Mouse (Mus musculus): Measurements from ENCODE around the gene Cebpz. TPM values are rescaled to one million over a fixed set of nuclear protein-coding genes. Genes with fewer than 3 reads are reported as not detected.

Cebpz gene
- total and polyA plus RNA-seq, 3 experiments, result 45.9 to 97.9 (median 83.5) TPM

DNA sequence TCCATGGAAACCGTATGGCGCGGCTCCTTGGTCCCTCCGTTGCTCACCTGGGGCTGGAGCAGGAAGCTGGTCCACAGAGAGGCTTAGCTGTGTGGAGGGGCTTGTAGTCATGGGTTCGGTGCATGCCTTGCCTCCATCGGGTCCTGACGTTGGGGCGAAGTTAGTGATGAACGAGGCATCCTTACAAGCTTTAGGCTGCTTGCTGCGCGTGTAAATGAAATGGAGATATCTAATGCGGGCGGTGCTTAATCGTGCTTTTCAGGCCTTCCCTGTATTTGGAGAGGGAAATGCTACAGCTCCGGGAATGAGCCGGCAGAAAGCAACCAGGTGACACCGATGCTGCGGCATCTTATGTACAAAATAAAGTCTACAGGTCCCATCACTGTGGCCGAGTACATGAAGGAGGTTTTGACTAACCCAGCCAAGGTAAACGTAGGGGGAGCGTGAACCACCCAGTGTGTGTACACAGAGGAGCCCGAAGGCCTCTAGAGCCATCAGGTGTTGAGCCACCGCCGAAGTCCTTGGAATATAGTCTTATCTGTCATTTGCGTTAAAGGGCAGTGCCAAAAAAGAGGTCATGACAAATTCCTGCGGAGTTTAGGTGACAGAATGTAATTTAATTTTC lies 475 bp upstream of the Cebpz start:
- DNase-seq (ENCODE audit: low spot score) (no peak), ATAC-seq (ENCODE audit: extremely low read depth, insufficient number of reproducible peaks, low FRiP score, poor library complexity, severe bottlenecking) (no peak)
- Histone ChIP-seq H3K4me3 (ENCODE audit: low read depth, low read length) (peak overlapping the region; percentile 97), H3K36me3 (replicated peaks) (peaks cover 53% of the 10 kb centered on the region), H3K27me3 (ENCODE audit: insufficient read depth, low read length) (no peaks in the 10 kb centered on the region), H3K4me1 (ENCODE audit: insufficient read depth, low read depth, low read length) (peaks cover 44% of the 10 kb centered on the region), H3K9me3 (replicated peaks) (no peaks in the 10 kb centered on the region)
- no peak for TF ChIP-seq GATA1 (IDR thresholded peaks at IDR 0.05; ENCODE audit: borderline replicate concordance, low read length)
- TF ChIP-seq TAL1 (conservative IDR thresholded peaks at IDR 0.05; ENCODE audit: low read depth, low read length), result no peak
- TF ChIP-seq POLR2AphosphoS5 (IDR thresholded peaks at IDR 0.05; ENCODE audit: insufficient replicate concordance, low read depth, low read length), result no peak
- no peak for TF ChIP-seq CTCF (IDR thresholded peaks at IDR 0.05; ENCODE audit: low read depth, low read length)
- no peak for TF ChIP-seq GATA2 (IDR thresholded peaks at IDR 0.05; ENCODE audit: borderline replicate concordance, low read depth, low read length)

- TF ChIP-seq TAL1 (conservative IDR thresholded peaks at IDR 0.05; ENCODE audit: low read depth, low read length) (no peak), GATA1 (IDR thresholded peaks at IDR 0.05; ENCODE audit: borderline replicate concordance, low read length) (no peak), POLR2AphosphoS5 (IDR thresholded peaks at IDR 0.05; ENCODE audit: insufficient replicate concordance, low read depth, low read length) (no peak), CTCF (IDR thresholded peaks at IDR 0.05; ENCODE audit: low read depth, low read length) (no peak), GATA2 (IDR thresholded peaks at IDR 0.05; ENCODE audit: borderline replicate concordance, low read depth, low read length) (no peak)
- ATAC-seq (ENCODE audit: extremely low read depth, insufficient number of reproducible peaks, low FRiP score, poor library complexity, severe bottlenecking), result no peak
- Histone ChIP-seq H3K36me3 (replicated peaks) (peaks cover 58% of the 10 kb centered on the region), H3K27me3 (ENCODE audit: insufficient read depth, low read length) (no peaks in the 10 kb centered on the region), H3K4me1 (ENCODE audit: insufficient read depth, low read depth, low read length) (peaks cover 50% of the 10 kb centered on the region), H3K9me3 (replicated peaks) (no peaks in the 10 kb centered on the region), H3K4me3 (ENCODE audit: low read depth, low read length) (peak overlapping the region; percentile 97)
- DNase-seq (ENCODE audit: low spot score), result peak; percentile 13
These were observed 1.0 kb downstream of the Cebpz start for GRCm38 (mm10) chr17:78935857-78936256.

GRCm38 (mm10) chr17:78917696-78918095 lies 19.2 kb downstream of the Cebpz start:
- Histone ChIP-seq H3K36me3 (replicated peaks) (peaks cover 46% of the 10 kb centered on the region), H3K9me3 (replicated peaks) (no peaks in the 10 kb centered on the region), H3K4me1 (ENCODE audit: insufficient read depth, low read depth, low read length) (peaks cover 19% of the 10 kb centered on the region), H3K4me3 (ENCODE audit: low read depth, low read length) (no peak overlapping the region), H3K27me3 (ENCODE audit: insufficient read depth, low read length) (no peaks in the 10 kb centered on the region)
- TF ChIP-seq POLR2AphosphoS5 (IDR thresholded peaks at IDR 0.05; ENCODE audit: insufficient replicate concordance, low read depth, low read length), result no peak
- ATAC-seq (ENCODE audit: extremely low read depth, insufficient number of reproducible peaks, low FRiP score, poor library complexity, severe bottlenecking) (no peak), DNase-seq (ENCODE audit: low spot score) (no peak)

- DNase-seq (ENCODE audit: low spot score), result no peak
- peaks cover 19% of the 10 kb centered on the region for H3K4me1 ChIP-seq (ENCODE audit: insufficient read depth, low read depth, low read length)
- no peak for ATAC-seq (ENCODE audit: extremely low read depth, insufficient number of reproducible peaks, low FRiP score, poor library complexity, severe bottlenecking)
- peaks cover 39% of the 10 kb centered on the region for H3K36me3 ChIP-seq (replicated peaks)
- no peak for TF ChIP-seq CTCF (IDR thresholded peaks at IDR 0.05; ENCODE audit: low read depth, low read length)
- no peak for TF ChIP-seq TAL1 (conservative IDR thresholded peaks at IDR 0.05; ENCODE audit: low read depth, low read length)
- TF ChIP-seq GATA2 (IDR thresholded peaks at IDR 0.05; ENCODE audit: borderline replicate concordance, low read depth, low read length), result no peak
- TF ChIP-seq POLR2AphosphoS5 (IDR thresholded peaks at IDR 0.05; ENCODE audit: insufficient replicate concordance, low read depth, low read length), result no peak
- H3K27me3 ChIP-seq (ENCODE audit: insufficient read depth, low read length), result no peaks in the 10 kb centered on the region
- peak overlapping the region; percentile 81 for H3K4me3 ChIP-seq (ENCODE audit: low read depth, low read length)
- H3K9me3 ChIP-seq (replicated peaks), result no peaks in the 10 kb centered on the region
These were observed 20.0 kb downstream of the Cebpz start for GRCm38 (mm10) chr17:78916899-78917298.

DNA sequence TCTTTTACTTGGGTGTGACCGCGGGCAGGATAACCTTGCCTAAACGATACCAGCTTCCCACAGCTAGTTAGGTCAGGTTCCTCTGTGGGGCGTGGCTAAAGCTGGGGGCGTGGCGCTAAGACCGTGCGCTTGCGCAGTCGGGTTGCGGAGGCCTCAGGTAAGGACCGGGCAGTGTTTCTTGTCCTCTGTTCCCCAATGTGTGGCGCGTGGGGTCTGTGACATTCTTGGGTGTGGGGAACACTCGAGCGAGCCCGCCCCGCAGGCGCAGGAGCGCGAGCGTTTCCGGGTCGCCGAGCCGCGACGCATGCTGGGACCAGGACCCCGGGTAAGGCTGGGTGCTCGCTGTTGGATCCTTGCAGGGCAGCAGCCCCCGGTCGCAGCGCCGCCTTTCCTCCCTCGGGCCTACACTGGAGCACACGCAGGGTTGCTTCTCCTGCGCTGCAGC lies 20.5 kb downstream of the Cebpz start, which contains the start of gene Cebpzos:
Gene Cebpzos (plus strand): TSS at position 132 of the 445 bp plus-strand sequence.
- peaks cover 19% of the 10 kb centered on the region for H3K4me1 ChIP-seq (ENCODE audit: insufficient read depth, low read depth, low read length)
- no peaks in the 10 kb centered on the region for H3K27me3 ChIP-seq (ENCODE audit: insufficient read depth, low read length)
- H3K36me3 ChIP-seq (replicated peaks), result peaks cover 34% of the 10 kb centered on the region
- TF ChIP-seq POLR2AphosphoS5 (IDR thresholded peaks at IDR 0.05; ENCODE audit: insufficient replicate concordance, low read depth, low read length) (no peak), TAL1 (conservative IDR thresholded peaks at IDR 0.05; ENCODE audit: low read depth, low read length) (no peak), CTCF (IDR thresholded peaks at IDR 0.05; ENCODE audit: low read depth, low read length) (no peak), GATA2 (IDR thresholded peaks at IDR 0.05; ENCODE audit: borderline replicate concordance, low read depth, low read length) (no peak), GATA1 (IDR thresholded peaks at IDR 0.05; ENCODE audit: borderline replicate concordance, low read length) (no peak)
- peak within 1 kb of the TSS; percentile 81 for H3K4me3 ChIP-seq (ENCODE audit: low read depth, low read length)
- ATAC-seq (ENCODE audit: extremely low read depth, insufficient number of reproducible peaks, low FRiP score, poor library complexity, severe bottlenecking) (peak; percentile 97), DNase-seq (ENCODE audit: low spot score) (peak; percentile 84)
- H3K9me3 ChIP-seq (replicated peaks), result no peaks in the 10 kb centered on the region

GRCm38 (mm10) chr17:78915772-78916171 lies 21.1 kb downstream of the Cebpz start:
- H3K36me3 ChIP-seq (replicated peaks), result peaks cover 29% of the 10 kb centered on the region
- H3K4me1 ChIP-seq (ENCODE audit: insufficient read depth, low read depth, low read length), result peaks cover 19% of the 10 kb centered on the region
- ATAC-seq (ENCODE audit: extremely low read depth, insufficient number of reproducible peaks, low FRiP score, poor library complexity, severe bottlenecking), result no peak
- DNase-seq (ENCODE audit: low spot score), result no peak
- no peaks in the 10 kb centered on the region for H3K27me3 ChIP-seq (ENCODE audit: insufficient read depth, low read length)
- peak overlapping the region; percentile 81 for H3K4me3 ChIP-seq (ENCODE audit: low read depth, low read length)
- H3K9me3 ChIP-seq (replicated peaks), result no peaks in the 10 kb centered on the region
- TF ChIP-seq POLR2AphosphoS5 (IDR thresholded peaks at IDR 0.05; ENCODE audit: insufficient replicate concordance, low read depth, low read length) (no peak), GATA1 (IDR thresholded peaks at IDR 0.05; ENCODE audit: borderline replicate concordance, low read length) (no peak), GATA2 (IDR thresholded peaks at IDR 0.05; ENCODE audit: borderline replicate concordance, low read depth, low read length) (no peak), TAL1 (conservative IDR thresholded peaks at IDR 0.05; ENCODE audit: low read depth, low read length) (no peak), CTCF (IDR thresholded peaks at IDR 0.05; ENCODE audit: low read depth, low read length) (no peak)
